Mouse (Mus musculus): ENCODE measurements around the gene Snrpd3. TPM values are rescaled to one million over a fixed set of nuclear protein-coding genes. Genes with fewer than 3 reads are reported as not detected.
"Not testable (repeated sequence)": the region's sequence is repeated elsewhere in the genome, so short reads cannot be mapped to it uniquely, and the experiment has no call there.

The Snrpd3 gene
- polyA plus RNA-seq, 1 experiment from 2014 or later: 115 TPM

DNA sequence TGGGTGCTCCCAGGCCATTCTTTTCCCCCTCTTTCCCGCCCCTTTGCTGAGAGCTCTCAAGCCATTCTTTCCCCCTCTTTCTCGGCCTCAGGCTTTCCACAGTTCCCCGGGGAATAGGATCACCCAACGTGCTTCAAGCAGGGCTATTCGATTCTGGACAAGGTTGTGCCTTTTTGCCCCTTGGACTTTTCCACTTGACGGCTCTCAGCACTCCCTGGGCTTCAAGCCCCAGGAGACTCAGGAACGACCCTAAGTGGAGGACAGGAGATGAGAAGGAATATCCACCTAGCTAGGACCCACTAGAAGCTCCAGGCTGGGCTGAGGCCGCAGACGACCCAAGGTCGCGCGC lies 653 bp upstream of the Snrpd3 start:
- ATAC-seq (ENCODE audit: insufficient read depth, low FRiP score): no peak
- Histone ChIP-seq H3K4me1 (ENCODE audit: control insufficient read depth, insufficient read depth, low read length) (peaks cover 27% of the 10 kb centered on the region), H3K27ac (ENCODE audit: low read length) (peak overlapping the region; percentile 94), H3K27me3 (ENCODE audit: control insufficient read depth, insufficient read depth, low read length) (no peaks in the 10 kb centered on the region), H3K9me3 (replicated peaks; ENCODE audit: control insufficient read depth, low read length) (no peaks in the 10 kb centered on the region), H3K4me2 (ENCODE audit: low read depth, low read length) (peak overlapping the region; percentile 88), H3K36me3 (ENCODE audit: control insufficient read depth, insufficient read depth, low read length) (no peaks in the 10 kb centered on the region; the same call in 1 of the 2 replicates), H3K9ac (ENCODE audit: low read length) (peak overlapping the region; percentile 99), H3K4me3 (replicated peaks; ENCODE audit: low read length) (peak overlapping the region; percentile 97)
- under 1% methylated on average over 12 of the region's 12 CpGs for WGBS

DNA sequence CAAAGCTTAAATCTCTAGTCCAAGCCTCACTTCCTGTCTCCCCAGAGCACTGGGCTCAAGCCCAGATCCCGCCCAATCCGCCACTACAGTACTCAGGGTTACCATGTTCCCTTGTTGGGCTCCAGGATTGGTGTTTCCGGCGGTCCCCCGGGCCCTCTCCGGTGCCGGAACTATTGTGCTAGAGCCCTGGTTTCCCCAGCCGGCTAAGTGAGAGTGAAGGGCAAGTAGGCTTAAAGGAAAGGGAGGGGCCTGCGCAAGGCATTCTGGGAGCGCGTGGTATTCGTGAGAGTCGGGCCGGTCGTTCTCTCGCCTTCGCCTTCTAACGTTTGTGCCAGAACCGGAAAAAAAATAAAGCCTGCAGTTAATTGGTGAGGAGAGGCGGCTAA lies 400 bp downstream of the Snrpd3 start, which contains the start of gene Gucd1:
Gucd1 (minus strand) TSS at position 215 of the 386 bp plus-strand sequence.
- under 1% methylated on average over 20 of the region's 20 CpGs for WGBS
- Histone ChIP-seq H3K4me2 (ENCODE audit: low read depth, low read length) (peak within 1 kb of the TSS; percentile 88), H3K4me3 (replicated peaks; ENCODE audit: low read length) (peak within 1 kb of the TSS; percentile 97), H3K4me1 (ENCODE audit: control insufficient read depth, insufficient read depth, low read length) (peaks cover 27% of the 10 kb centered on the region), H3K27ac (ENCODE audit: low read length) (peak within 1 kb of the TSS; percentile 97), H3K36me3 (ENCODE audit: control insufficient read depth, insufficient read depth, low read length) (no peaks in the 10 kb centered on the region; the same call in 1 of the 2 replicates), H3K9me3 (replicated peaks; ENCODE audit: control insufficient read depth, low read length) (no peaks in the 10 kb centered on the region), H3K9ac (ENCODE audit: low read length) (peak within 1 kb of the TSS; percentile 99), H3K27me3 (ENCODE audit: control insufficient read depth, insufficient read depth, low read length) (no peaks in the 10 kb centered on the region)
- ATAC-seq (ENCODE audit: insufficient read depth, low FRiP score): peak; percentile 91

DNA sequence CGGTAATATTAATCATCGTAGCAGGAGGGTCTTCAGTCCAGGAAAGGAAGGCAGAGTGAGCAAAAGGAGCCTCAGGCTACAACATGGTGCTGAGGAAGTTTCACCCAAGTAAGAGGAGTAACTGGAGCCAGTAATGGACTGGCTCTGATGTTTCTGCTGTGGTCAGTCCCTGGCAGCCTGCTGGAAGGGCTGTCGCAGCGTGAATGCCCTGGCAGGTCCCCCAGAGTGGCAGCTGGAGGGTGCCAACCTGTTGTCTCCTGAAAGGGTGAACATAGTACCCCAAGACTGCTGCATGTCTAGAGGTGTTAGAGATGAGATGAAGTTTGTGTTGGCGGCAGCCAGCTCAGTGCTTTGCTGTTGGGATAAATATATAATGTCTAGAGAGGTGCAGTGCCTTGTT lies 3.2 kb downstream of the Snrpd3 start:
- Histone ChIP-seq H3K4me3 (replicated peaks; ENCODE audit: low read length) (no peak overlapping the region), H3K27me3 (ENCODE audit: control insufficient read depth, insufficient read depth, low read length) (no peaks in the 10 kb centered on the region), H3K4me2 (ENCODE audit: low read depth, low read length) (no peak overlapping the region), H3K27ac (ENCODE audit: low read length) (no peak overlapping the region), H3K9ac (ENCODE audit: low read length) (no peak overlapping the region), H3K9me3 (replicated peaks; ENCODE audit: control insufficient read depth, low read length) (no peaks in the 10 kb centered on the region), H3K36me3 (ENCODE audit: control insufficient read depth, insufficient read depth, low read length) (peaks cover 6% of the 10 kb centered on the region; the same call in 1 of the 2 replicates), H3K4me1 (ENCODE audit: control insufficient read depth, insufficient read depth, low read length) (peaks cover 24% of the 10 kb centered on the region)
- 97% methylated on average over 5 of the region's 5 CpGs for WGBS
- ATAC-seq (ENCODE audit: insufficient read depth, low FRiP score): no peak

DNA sequence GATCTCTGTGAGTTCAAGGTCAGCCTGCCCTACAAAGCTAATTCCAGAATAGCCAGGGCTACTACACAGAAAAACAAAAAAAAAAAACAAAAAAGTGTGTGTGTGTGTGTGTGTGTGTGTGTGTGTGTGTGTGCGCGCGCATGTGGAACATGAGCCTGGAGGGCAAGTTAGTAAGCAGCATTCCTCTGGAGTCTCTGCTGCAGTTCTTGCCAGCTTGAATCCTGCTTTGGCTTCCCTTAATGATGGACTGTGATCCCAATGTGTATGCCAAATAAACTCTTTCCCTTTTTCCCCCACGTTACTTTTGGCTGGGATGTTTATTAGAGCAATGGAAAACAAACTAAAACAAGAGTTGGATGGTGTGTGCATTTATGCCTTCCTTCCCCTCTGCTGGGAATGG lies 4.3 kb downstream of the Snrpd3 start:
- H3K4me2 ChIP-seq (ENCODE audit: low read depth, low read length): no peak overlapping the region
- H3K9ac ChIP-seq (ENCODE audit: low read length): no peak overlapping the region
- H3K4me3 ChIP-seq (replicated peaks; ENCODE audit: low read length): no peak overlapping the region
- H3K27ac ChIP-seq (ENCODE audit: low read length): no peak overlapping the region
- peaks cover 6% of the 10 kb centered on the region; the same call in 1 of the 2 replicates for H3K36me3 ChIP-seq (ENCODE audit: control insufficient read depth, insufficient read depth, low read length)
- peaks cover 13% of the 10 kb centered on the region for H3K4me1 ChIP-seq (ENCODE audit: control insufficient read depth, insufficient read depth, low read length)
- 80% methylated on average over 4 of the region's 4 CpGs for WGBS
- no peak for ATAC-seq (ENCODE audit: insufficient read depth, low FRiP score)
- no peaks in the 10 kb centered on the region for H3K27me3 ChIP-seq (ENCODE audit: control insufficient read depth, insufficient read depth, low read length)
- no peaks in the 10 kb centered on the region for H3K9me3 ChIP-seq (replicated peaks; ENCODE audit: control insufficient read depth, low read length)

DNA sequence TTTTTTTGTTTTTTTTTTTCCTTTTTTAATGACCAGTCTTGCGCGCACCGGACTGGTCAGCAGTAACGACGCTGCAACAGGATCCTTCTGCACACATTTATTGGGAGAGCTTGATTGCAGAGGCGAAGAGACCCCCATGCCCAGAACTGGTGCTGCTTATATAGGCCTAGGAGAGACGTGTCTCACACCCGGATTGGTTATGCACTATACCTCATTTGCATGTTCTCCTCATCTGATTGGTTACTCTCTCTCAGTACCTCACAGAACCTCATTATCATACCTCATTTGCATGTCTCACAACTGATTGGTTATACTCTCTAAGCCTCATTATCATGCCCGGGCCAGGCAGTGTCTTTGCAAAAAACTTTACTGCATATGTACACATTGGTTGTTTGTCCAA lies 8.1 kb downstream of the Snrpd3 start:
- H3K9ac ChIP-seq (ENCODE audit: low read length); H3K4me3 ChIP-seq (replicated peaks; ENCODE audit: low read length); H3K27me3 ChIP-seq (ENCODE audit: control insufficient read depth, insufficient read depth, low read length); H3K4me2 ChIP-seq (ENCODE audit: low read depth, low read length); H3K27ac ChIP-seq (ENCODE audit: low read length); H3K36me3 ChIP-seq (ENCODE audit: control insufficient read depth, insufficient read depth, low read length); H3K9me3 ChIP-seq (replicated peaks; ENCODE audit: control insufficient read depth, low read length); H3K4me1 ChIP-seq (ENCODE audit: control insufficient read depth, insufficient read depth, low read length); ATAC-seq (ENCODE audit: insufficient read depth, low FRiP score): not testable (repeated sequence)
- 96% methylated on average over 9 of the region's 9 CpGs for WGBS

DNA sequence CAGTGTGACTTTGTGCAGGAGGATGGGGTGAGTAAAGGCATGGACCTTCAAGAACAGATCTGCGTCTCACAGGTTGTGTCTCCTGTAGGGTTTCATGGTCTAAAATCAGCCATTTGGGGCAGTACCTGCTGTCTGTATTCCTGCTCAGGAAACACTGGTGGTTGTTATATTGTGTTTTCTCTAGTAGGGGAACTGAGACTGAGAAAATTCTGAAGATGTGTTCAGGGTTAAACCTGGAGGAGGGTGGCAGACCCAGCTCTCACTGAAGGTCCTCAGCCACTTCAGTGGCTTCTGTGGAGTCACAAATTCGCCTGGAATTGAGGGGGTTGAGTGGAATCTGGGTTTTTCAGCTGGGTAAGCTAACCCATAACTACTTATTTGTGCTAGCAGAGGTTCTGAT lies 13.0 kb downstream of the Snrpd3 start:
- no peaks in the 10 kb centered on the region for H3K9me3 ChIP-seq (replicated peaks; ENCODE audit: control insufficient read depth, low read length)
- no peak for ATAC-seq (ENCODE audit: insufficient read depth, low FRiP score)
- no peaks in the 10 kb centered on the region for H3K4me1 ChIP-seq (ENCODE audit: control insufficient read depth, insufficient read depth, low read length)
- no peaks in the 10 kb centered on the region for H3K27me3 ChIP-seq (ENCODE audit: control insufficient read depth, insufficient read depth, low read length)
- no peak overlapping the region for H3K9ac ChIP-seq (ENCODE audit: low read length)
- WGBS: 84% methylated on average over 2 of the region's 2 CpGs
- H3K4me2 ChIP-seq (ENCODE audit: low read depth, low read length): no peak overlapping the region
- H3K27ac ChIP-seq (ENCODE audit: low read length): no peak overlapping the region
- no peak overlapping the region for H3K4me3 ChIP-seq (replicated peaks; ENCODE audit: low read length)
- peaks cover 14% of the 10 kb centered on the region for H3K36me3 ChIP-seq (ENCODE audit: control insufficient read depth, insufficient read depth, low read length)

DNA sequence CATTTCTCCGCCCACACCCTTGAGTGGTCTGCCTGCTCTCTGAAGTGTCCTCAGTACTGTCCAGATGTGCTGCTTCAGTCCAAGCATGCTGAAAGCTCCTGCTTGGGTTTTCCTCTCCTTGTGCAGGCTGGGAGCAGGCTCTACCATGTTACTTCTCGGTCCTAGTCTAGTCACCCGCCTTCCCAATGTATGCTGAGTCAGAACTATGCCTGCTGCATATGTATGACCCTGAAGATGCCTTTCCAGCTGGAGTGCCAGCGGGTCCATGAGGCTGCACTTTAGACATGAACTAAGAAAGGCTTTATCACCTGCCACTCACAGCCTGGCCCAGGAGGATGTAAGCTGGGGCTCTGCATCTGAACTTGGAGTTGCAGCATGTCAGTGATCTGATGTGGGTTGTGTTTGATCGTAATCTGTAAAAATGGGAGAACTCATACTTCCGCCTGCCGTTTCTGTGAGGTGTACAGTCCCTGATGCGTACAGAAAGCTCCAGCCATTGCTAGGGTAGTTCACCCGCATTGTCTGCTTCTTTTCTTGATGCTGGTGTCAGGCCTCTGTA lies 14.3 kb downstream of the Snrpd3 start:
- H3K27ac ChIP-seq (ENCODE audit: low read length): no peak overlapping the region
- H3K4me2 ChIP-seq (ENCODE audit: low read depth, low read length): no peak overlapping the region
- H3K9me3 ChIP-seq (replicated peaks; ENCODE audit: control insufficient read depth, low read length): no peaks in the 10 kb centered on the region
- no peak overlapping the region for H3K9ac ChIP-seq (ENCODE audit: low read length)
- no peaks in the 10 kb centered on the region for H3K4me1 ChIP-seq (ENCODE audit: control insufficient read depth, insufficient read depth, low read length)
- no peak for ATAC-seq (ENCODE audit: insufficient read depth, low FRiP score)
- peaks cover 14% of the 10 kb centered on the region for H3K36me3 ChIP-seq (ENCODE audit: control insufficient read depth, insufficient read depth, low read length)
- no peak overlapping the region for H3K4me3 ChIP-seq (replicated peaks; ENCODE audit: low read length)
- H3K27me3 ChIP-seq (ENCODE audit: control insufficient read depth, insufficient read depth, low read length): no peaks in the 10 kb centered on the region
- WGBS: 89% methylated on average over 9 of the region's 9 CpGs

DNA sequence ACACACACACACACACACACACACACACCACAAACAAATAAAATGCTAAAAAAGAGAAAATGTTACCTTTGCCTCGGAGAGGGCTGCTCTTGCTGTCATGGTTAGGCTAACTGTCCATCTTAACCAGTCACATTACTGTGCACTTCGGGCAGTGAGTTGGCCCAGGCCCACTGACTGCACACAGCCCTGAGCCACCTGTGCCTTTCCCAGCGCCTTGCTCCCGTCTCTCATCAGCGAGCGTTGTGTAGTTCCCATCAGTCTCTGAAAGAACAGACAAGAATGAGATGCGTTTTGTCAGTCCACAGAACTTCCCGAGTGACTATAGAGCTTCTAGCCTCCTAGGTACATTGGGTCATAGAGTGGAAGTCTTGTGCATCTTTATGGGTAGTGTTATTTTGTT lies 16.9 kb downstream of the Snrpd3 start:
- ATAC-seq (ENCODE audit: insufficient read depth, low FRiP score): no peak
- 90% methylated on average over 8 of the region's 8 CpGs for WGBS
- H3K36me3 ChIP-seq (ENCODE audit: control insufficient read depth, insufficient read depth, low read length): peaks cover 14% of the 10 kb centered on the region
- no peak overlapping the region for H3K9ac ChIP-seq (ENCODE audit: low read length)
- no peak overlapping the region for H3K4me2 ChIP-seq (ENCODE audit: low read depth, low read length)
- H3K9me3 ChIP-seq (replicated peaks; ENCODE audit: control insufficient read depth, low read length): no peaks in the 10 kb centered on the region
- H3K4me1 ChIP-seq (ENCODE audit: control insufficient read depth, insufficient read depth, low read length): no peaks in the 10 kb centered on the region
- no peak overlapping the region for H3K27ac ChIP-seq (ENCODE audit: low read length)
- no peak overlapping the region for H3K4me3 ChIP-seq (replicated peaks; ENCODE audit: low read length)
- no peaks in the 10 kb centered on the region for H3K27me3 ChIP-seq (ENCODE audit: control insufficient read depth, insufficient read depth, low read length)

DNA sequence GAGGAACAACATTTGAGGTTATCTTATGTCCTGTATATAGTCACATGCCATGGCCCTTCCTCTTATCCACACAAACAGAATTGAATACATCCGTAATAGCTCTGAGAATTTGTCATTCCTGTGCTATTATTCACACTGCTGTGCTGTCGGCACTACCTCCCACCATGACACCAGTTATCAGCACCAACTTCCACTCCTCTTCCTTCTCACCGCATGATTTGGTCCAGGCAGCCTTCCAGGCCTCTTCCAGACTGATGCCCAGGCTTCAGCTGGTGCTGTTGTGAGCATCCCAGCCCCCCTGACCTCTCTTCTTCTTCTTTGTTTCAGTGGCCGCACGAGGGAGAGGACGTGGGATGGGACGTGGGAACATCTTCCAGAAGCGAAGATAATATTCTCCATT lies 17.6 kb downstream of the Snrpd3 start:
- peaks cover 14% of the 10 kb centered on the region for H3K36me3 ChIP-seq (ENCODE audit: control insufficient read depth, insufficient read depth, low read length)

More for the DNA sequence above, 17.6 kb downstream of the Snrpd3 start:
- H3K9me3 ChIP-seq (replicated peaks; ENCODE audit: control insufficient read depth, low read length): no peaks in the 10 kb centered on the region
- H3K4me3 ChIP-seq (replicated peaks; ENCODE audit: low read length): no peak overlapping the region
- no peak overlapping the region for H3K4me2 ChIP-seq (ENCODE audit: low read depth, low read length)
- WGBS: 92% methylated on average over 8 of the region's 8 CpGs
- no peaks in the 10 kb centered on the region for H3K27me3 ChIP-seq (ENCODE audit: control insufficient read depth, insufficient read depth, low read length)
- H3K27ac ChIP-seq (ENCODE audit: low read length): no peak overlapping the region
- H3K9ac ChIP-seq (ENCODE audit: low read length): no peak overlapping the region
- no peaks in the 10 kb centered on the region for H3K4me1 ChIP-seq (ENCODE audit: control insufficient read depth, insufficient read depth, low read length)
- ATAC-seq (ENCODE audit: insufficient read depth, low FRiP score): no peak

All from stomach, embryonic 16.5 days (tissue).